Mouse (Mus musculus) frontal cortex, postnatal 25 days (tissue): ENCODE measurements at regions not wholly inside any gene's neighbourhood (a gene's known extent, or its start where the extent isn't known, plus 50 kb on each side); places are given as distances from the start of the nearest gene placed in this dataset.

ENCODE experiments used
- DNase-seq, 2 experiments: peaks; one replicate each; pipeline ENCODE4 v3.0.0; 2022; ENCODE audit warnings: low spot score in 2 of 2

DNA sequence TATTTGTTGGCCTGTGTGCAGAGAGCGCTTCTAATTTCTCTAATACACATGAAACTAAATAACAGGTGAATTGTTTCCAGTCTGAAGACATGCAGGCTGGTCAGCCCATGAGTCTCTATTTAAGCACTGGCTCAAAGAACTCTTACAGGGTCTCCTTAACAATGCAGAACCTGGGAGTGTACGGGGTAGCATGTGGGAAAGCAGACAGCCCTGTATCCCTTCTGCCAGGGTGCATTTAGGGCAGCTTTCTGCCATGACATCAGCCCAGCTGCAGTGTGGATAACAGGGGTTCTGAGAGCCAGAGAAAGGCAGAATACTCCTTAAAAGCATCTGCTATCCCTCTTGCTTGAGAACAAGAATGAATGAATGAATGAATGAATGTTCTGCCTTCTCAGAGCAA is 164.7 kb downstream of the Grb14 start:
- no peak for DNase-seq

DNA sequence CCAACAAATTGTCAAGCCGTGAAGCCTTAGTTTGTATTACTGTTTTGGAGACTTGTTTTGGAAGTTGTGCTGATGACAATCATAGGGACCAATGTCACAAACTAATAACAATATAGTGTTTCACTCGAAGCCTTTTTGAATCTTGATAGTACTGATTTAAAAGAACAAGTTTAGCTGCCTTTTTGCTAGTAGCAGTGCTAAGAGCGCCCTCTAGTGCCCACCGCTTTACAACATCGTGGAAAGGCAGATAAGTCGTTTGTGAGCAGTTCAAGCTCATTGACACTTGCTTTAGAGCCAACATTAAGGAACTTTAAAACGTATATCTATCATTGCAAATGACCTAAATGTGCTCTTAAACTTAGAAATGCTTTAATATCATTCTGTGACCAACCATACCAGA is 170.9 kb downstream of the Grb14 start:
- peak; percentile 83 to 86 for DNase-seq

DNA sequence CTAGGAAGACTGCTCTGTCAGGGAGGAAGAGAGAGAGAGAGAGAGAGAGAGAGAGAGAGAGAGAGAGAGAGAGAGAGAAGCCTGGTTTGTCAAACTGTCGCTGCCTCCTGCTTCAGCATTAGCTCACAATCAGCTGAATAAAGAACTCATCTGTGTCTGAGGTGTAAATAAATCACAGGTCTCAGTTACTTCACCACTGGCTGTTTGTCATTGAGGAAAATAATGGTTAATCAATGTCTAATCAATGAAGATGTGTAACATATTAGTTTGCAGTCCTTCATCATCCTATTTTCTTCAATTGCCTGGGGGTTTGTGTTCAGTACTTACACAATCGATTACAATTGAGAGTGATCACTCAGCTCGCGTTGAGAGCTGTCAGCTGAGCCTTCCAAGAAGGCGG is 171.9 kb downstream of the Grb14 start:
- DNase-seq, result no peak

DNA sequence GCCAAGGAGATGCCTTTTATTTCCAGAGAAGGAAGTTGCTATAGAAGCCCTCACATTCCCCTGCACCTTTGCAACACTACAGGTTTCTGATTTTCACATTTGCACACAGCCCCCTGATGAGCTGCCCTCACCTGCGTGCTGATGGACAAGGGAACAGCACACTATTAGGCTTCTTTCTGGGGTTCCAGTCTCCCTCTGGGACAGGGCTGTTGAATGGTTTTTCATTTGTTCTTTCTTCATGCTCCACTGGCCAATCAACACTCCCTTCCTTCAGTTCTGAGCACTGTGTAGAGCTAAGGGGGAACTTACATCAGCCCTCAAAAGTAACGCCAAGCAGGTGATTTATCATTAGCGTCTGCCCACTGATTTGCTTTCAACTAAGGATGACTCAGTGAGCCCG is 173.7 kb downstream of the Grb14 start:
- DNase-seq, result no peak

DNA sequence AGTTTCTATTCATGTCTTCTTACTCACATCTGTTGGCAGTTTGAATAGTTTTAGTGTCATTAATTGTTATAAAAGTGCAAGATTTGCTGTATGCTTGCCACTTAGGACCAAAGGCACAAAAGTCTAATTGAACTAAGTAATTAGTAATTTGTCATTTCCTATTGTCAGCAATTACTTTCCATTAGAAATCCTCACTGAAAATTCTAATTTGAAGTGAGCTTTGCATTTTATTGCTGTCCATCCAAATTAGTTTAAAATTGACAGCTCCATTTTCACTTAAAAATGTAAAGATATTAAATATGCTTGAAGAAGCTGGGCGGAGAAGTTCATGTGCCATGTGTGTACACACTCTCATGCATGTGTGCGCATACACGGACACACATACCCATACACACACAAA is 174.1 kb downstream of the Grb14 start:
- DNase-seq, result no peak

DNA sequence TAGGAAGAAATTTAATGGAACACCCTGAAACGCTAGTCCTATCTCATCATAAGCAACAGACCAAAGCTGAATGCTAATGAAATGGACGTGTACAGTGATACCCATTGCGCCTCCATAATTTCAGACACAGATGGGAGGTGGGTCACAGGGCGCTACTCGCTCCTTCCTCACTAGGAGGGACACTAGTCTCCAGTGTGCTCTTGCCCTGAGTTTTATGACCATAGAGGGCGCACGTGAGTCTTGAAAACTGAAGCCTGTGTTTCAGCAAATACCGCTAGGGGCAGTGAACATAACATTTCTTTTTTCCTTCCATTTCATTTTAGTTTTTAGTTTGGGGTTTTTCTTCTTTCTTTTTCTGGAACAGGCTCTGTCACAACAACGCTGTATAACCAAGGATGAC is 200.3 kb downstream of the Grb14 start:
- DNase-seq, result no peak

DNA sequence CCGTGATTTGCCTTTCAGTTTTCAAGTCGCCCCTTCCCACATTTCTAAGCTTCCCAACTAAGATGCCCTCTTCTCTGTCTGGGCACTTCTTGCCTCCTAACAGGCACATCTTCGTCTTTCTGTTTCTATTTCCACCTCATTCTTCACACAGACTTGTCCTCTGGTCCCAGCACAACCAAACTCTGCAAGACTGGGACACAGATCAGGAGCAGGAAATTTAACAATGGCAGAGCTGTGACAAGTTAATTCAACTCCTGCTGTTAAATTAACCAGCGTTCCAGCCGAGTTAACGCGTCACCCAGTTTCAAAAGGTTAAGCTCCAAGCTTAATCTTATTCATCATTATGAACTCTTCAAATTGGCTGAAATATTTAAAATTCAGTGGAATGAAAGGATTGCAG is 200.9 kb downstream of the Grb14 start:
- DNase-seq, result no peak

DNA sequence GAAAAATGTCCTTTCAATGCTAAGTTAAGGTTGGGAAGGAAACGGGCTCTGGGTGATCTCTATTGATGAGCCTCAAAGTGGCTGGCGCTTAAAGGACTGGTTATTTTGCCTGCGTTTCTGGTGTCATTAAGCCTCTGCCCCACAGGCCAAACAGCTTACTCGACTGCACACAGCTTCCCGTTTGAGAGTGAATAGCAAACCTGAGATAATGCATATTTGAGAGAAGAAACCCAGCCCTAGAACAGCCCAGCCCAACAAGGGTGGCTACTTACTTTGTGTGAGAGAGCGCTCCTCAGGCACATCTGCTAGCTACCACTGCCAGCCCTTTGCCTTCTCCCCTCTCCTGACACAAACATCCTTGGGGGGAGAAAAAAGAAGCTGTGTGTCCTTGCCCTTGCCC is 201.7 kb downstream of the Grb14 start:
- DNase-seq, result no peak

DNA sequence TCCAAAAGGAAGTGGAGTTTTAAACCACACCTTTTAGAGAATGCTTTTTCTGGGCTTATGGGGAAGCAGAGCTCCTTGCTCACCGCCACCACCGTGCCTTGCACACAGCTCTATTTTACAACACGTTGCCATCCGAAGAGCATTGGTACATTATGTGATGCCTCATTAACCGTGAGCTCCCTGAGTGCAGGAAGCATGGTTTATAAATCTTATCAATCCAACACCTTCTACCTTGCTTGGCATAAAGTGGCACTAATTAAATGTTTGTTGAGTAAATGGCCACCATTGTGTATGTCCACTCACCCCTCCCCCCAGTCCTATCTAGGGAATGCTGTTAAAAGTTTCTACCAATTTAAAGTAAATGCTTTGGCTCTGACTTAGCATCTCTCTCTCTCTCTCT is 206.6 kb downstream of the Grb14 start:
- no peak for DNase-seq
